ENCODE assay signal across 24 mouse cellular contexts in genomic region chr19:9957965-9958364, GRCm38 (mm10). TPM values are rescaled to one million over a fixed set of nuclear protein-coding genes. Genes with fewer than 3 reads are reported as not detected.
DNase-seq lines count a peak whose midpoint lies in the region; ATAC-seq and TF ChIP-seq lines count a peak whose summit lies in the region.
"Had no signal": no experiment of that assay in that cellular context is flagged by ENCODE, and none has a peak within 500 bp of the region (broad histone marks: within the 10 kb centered on the region; RNA-seq: fewer than 3 reads in every experiment).

No protein-coding gene starts in this region.

- H3K9ac ChIP-seq in MEL (ENCODE audit: control insufficient read depth, low read depth, low read length, poor library complexity, severe bottlenecking) = no peak overlapping the region
- H3K9ac ChIP-seq: embryonic facial prominence, embryonic 13.5 days; forebrain, embryonic 12.5 days; forebrain, embryonic 15.5 days; hindbrain, embryonic 13.5 days had no signal

- no peak for DNase-seq in layer of hippocampus, adult 2 months (ENCODE audit: low spot score in 2 of 2)
- DNase-seq in layer of hippocampus, adult 18-20 months (ENCODE audit: low spot score in 2 of 2) = no peak
- peak; percentile 42 for DNase-seq in 3T3-L1 (ENCODE audit: low read depth, low spot score)
- DNase-seq in MEL (ENCODE audit: low read depth, low spot score) = no peak
- DNase-seq: adrenal gland, adult 2 months; adrenal gland, postnatal 14 days; cerebellum, adult 11-12 months; cerebellum, adult 8-10 months; cerebellum, postnatal 10 days; cerebellum, postnatal 36 days; embryo, embryonic 11 days; gastrocnemius, postnatal 25 days; heart, postnatal 36 days had no signal

- no peak for TF ChIP-seq POLR2A in MEL (IDR thresholded peaks at IDR 0.05; ENCODE audit: control insufficient read depth in 1 of 2, insufficient read depth in 1 of 2, low read depth in 1 of 2, low read length in 2 of 2, poor library complexity in 1 of 2)

- peaks cover 0 to 38% of the 10 kb centered on the region in 2 experiments; a peak in 2 of 4 replicates for H3K36me3 ChIP-seq in MEL (ENCODE audit: control insufficient read depth in 1 of 2, insufficient read depth in 2 of 2, low read length in 2 of 2)
- no peaks in the 10 kb centered on the region for H3K36me3 ChIP-seq in macrophage (ENCODE audit: inconsistent target)
- H3K36me3 ChIP-seq: embryonic facial prominence, embryonic 10.5 days; embryonic facial prominence, embryonic 13.5 days; forebrain, embryonic 12.5 days; forebrain, embryonic 15.5 days; hindbrain, embryonic 10.5 days; hindbrain, embryonic 13.5 days had no signal

- H3K79me2 ChIP-seq in MEL (ENCODE audit: control insufficient read depth, insufficient read depth, low read length, poor library complexity) (no peaks in the 10 kb centered on the region), macrophage (ENCODE audit: inconsistent target) (peaks cover 26% of the 10 kb centered on the region; the same call in 1 of the 2 replicates)

- ATAC-seq in inflammation-experienced regulatory T-cells, adult 6 months = no peak
- ATAC-seq: forebrain, embryonic 15.5 days; hindbrain, postnatal 0 days had no signal

- no peaks in the 10 kb centered on the region for H3K27me3 ChIP-seq in MEL (ENCODE audit: control insufficient read depth in 1 of 2, insufficient read depth in 2 of 2, low read length in 2 of 2)
- H3K27me3 ChIP-seq: embryonic facial prominence, embryonic 13.5 days; forebrain, embryonic 12.5 days; forebrain, embryonic 15.5 days; hindbrain, embryonic 13.5 days had no signal

- no peaks in the 10 kb centered on the region for H3K9me3 ChIP-seq in MEL (replicated peaks; ENCODE audit: insufficient read depth, low read length)
- H3K9me3 ChIP-seq: embryonic facial prominence, embryonic 10.5 days; embryonic facial prominence, embryonic 13.5 days; forebrain, embryonic 12.5 days; forebrain, embryonic 15.5 days; hindbrain, embryonic 10.5 days; hindbrain, embryonic 13.5 days had no signal

- H3K4me3 ChIP-seq in layer of hippocampus, adult 2 months = no peak overlapping the region
- no peak overlapping the region for H3K4me3 ChIP-seq in MEL (ENCODE audit: control insufficient read depth in 1 of 2, insufficient read depth in 1 of 2, low read depth in 2 of 2, low read length in 2 of 2)
- H3K4me3 ChIP-seq in macrophage (ENCODE audit: inconsistent target) = no peak overlapping the region
- H3K4me3 ChIP-seq: embryonic facial prominence, embryonic 10.5 days; embryonic facial prominence, embryonic 13.5 days; erythroblast, embryonic 14.5 days; forebrain, embryonic 12.5 days; forebrain, embryonic 15.5 days; hindbrain, embryonic 10.5 days; hindbrain, embryonic 13.5 days had no signal

- WGBS in macrophage (ENCODE audit: missing documents) = 90% methylated on average over 5 of the region's 5 CpGs

- TF ChIP-seq EP300 in MEL (IDR thresholded peaks at IDR 0.05; ENCODE audit: low read depth in 1 of 2, low read length in 2 of 2) = no peak; a peak in 1 of 4 replicates

- peak overlapping the region; percentile 98; the same call in 1 of the 2 replicates for H3K27ac ChIP-seq in layer of hippocampus, adult 2 months
- H3K27ac ChIP-seq in MEL (ENCODE audit: control insufficient read depth, low read depth, low read length) (peak overlapping the region; percentile 24; the same call in 1 of the 2 replicates), macrophage (peak overlapping the region; percentile 100)
- H3K27ac ChIP-seq: embryonic facial prominence, embryonic 10.5 days; embryonic facial prominence, embryonic 13.5 days; forebrain, embryonic 12.5 days; forebrain, embryonic 15.5 days; hindbrain, embryonic 10.5 days; hindbrain, embryonic 13.5 days; hindbrain, postnatal 0 days had no signal

- no peak for TF ChIP-seq CTCF in layer of hippocampus, adult 2 months (conservative IDR thresholded peaks at IDR 0.05)
- no peak for TF ChIP-seq CTCF in MEL (IDR thresholded peaks at IDR 0.05 in 2 of 3, conservative IDR thresholded peaks at IDR 0.05 in 1 of 3; ENCODE audit: control insufficient read depth in 1 of 3, insufficient read depth in 1 of 3, low read depth in 2 of 3, low read length in 3 of 3, poor library complexity in 1 of 3, severe bottlenecking in 1 of 3)

- no peak for TF ChIP-seq RAD21 in MEL (IDR thresholded peaks at IDR 0.05; ENCODE audit: low read depth, low read length)

- peaks cover 34 to 39% of the 10 kb centered on the region in 2 experiments for H3K4me1 ChIP-seq in MEL (ENCODE audit: control insufficient read depth in 1 of 2, insufficient read depth in 2 of 2, low read length in 2 of 2)

TF ChIP-seq in MEL, 35 proteins besides CTCF, POLR2A, EP300 and RAD21:
- TF ChIP-seq NRF1 (IDR thresholded peaks at IDR 0.05; ENCODE audit: insufficient read depth, low read depth, low read length, poor library complexity, severe bottlenecking) (no peak), MYC (IDR thresholded peaks at IDR 0.05; ENCODE audit: low read depth, low read length) (no peak), E2F4 (IDR thresholded peaks at IDR 0.05; ENCODE audit: borderline replicate concordance, low read depth, low read length) (no peak), GABPA (IDR thresholded peaks at IDR 0.05; ENCODE audit: low read depth, low read length) (no peak), ZC3H11A (IDR thresholded peaks at IDR 0.05; ENCODE audit: low read depth, low read length) (no peak), ELF1 (IDR thresholded peaks at IDR 0.05; ENCODE audit: low read depth, low read length) (no peak)

RNA-seq across cellular contexts. Expression of gene Fth1, which starts 22.4 kb away (rescaled TPM):
- total RNA-seq in layer of hippocampus, adult 2 months (2021) = 1,000 to 10,000 TPM; 3,170 to 3,409 TPM
- 1,000 to 10,000 TPM; 3,571 to 3,745 TPM for total RNA-seq in layer of hippocampus, adult 18-20 months (2021)
- total RNA-seq in MEL (2012; rRNA removed) = 444 and 518 TPM in 2 replicates
- polyA plus RNA-seq in MEL (2012; ENCODE audit: insufficient read depth in 1 of 2, insufficient read length in 2 of 2, low read depth in 1 of 2, low replicate concordance in 2 of 2, missing spikeins in 1 of 2) = 1,000 to 10,000 TPM; 2,118 to 2,175 TPM
- total RNA-seq in macrophage (2018; cell fraction: chromatin; rRNA removed) = 1,000 to 10,000 TPM in 25 of 26 experiments, 100 to 1,000 TPM in 1; 839 to 4,643 (median 2,612) TPM
- total RNA-seq in macrophage (2018; cell fraction: cytosol; rRNA removed) = over 10,000 TPM; 27,371 to 77,320 (median 43,339) TPM
- total RNA-seq in macrophage (2018; cell fraction: nucleus; rRNA removed) = over 10,000 TPM in 4 of 26 experiments, 1,000 to 10,000 TPM in 22; 2,155 to 11,196 (median 6,502) TPM
- 25,011 to 42,260 TPM (median 38,400 TPM) in 3 replicates for polyA plus RNA-seq in macrophage (2018)
- 1,000 to 10,000 TPM; 1,678 to 2,599 (median 2,226) TPM for polyA plus RNA-seq in inflammation-experienced regulatory T-cells, adult 6 months (2017; shearing (Covaris generic))

RNA-seq across cellular contexts. Expression of gene Best1, which starts 43.5 kb away (rescaled TPM):
- total RNA-seq in layer of hippocampus, adult 2 months (2021) = 1 to 10 TPM; 1.2 to 1.5 TPM
- 1 to 10 TPM; 1.2 to 1.7 TPM for total RNA-seq in layer of hippocampus, adult 18-20 months (2021)
- not detected in 2 replicates for total RNA-seq in MEL (2012; rRNA removed)
- polyA plus RNA-seq in MEL (2012; ENCODE audit: insufficient read depth in 1 of 2, insufficient read length in 2 of 2, low read depth in 1 of 2, low replicate concordance in 2 of 2, missing spikeins in 1 of 2) (under 1 TPM in 1 of 2 experiments, not detected in 1; 0.08 TPM), macrophage (2018) (0.11 to 1.8 TPM (median 0.22 TPM) in 3 replicates)
- total RNA-seq in macrophage (2018; cell fraction: chromatin; rRNA removed) = 1 to 10 TPM in 8 of 26 experiments, under 1 TPM in 17, not detected in 1; 0.25 to 4.7 (median 0.74) TPM
- 1 to 10 TPM in 9 of 26 experiments, under 1 TPM in 17; 0.35 to 1.7 (median 0.84) TPM for total RNA-seq in macrophage (2018; cell fraction: cytosol; rRNA removed)
- total RNA-seq in macrophage (2018; cell fraction: nucleus; rRNA removed) = 1 to 10 TPM in 13 of 26 experiments, under 1 TPM in 12, not detected in 1; 0.34 to 3.0 (median 1.1) TPM
- polyA plus RNA-seq in inflammation-experienced regulatory T-cells, adult 6 months (2017; shearing (Covaris generic)) = under 1 TPM in 1 of 3 experiments, not detected in 2; 0.21 TPM
- total RNA-seq: granulocyte monocyte progenitor cell, adult 5-6 weeks had no signal
- polyA plus RNA-seq: erythroblast, embryonic 14.5 days had no signal

RNA-seq across cellular contexts. Expression of gene Rab3il1, which starts 43.5 kb away (rescaled TPM):
- 10 to 100 TPM in 1 of 2 experiments, 1 to 10 TPM in 1; 9.7 to 10.4 TPM for total RNA-seq in layer of hippocampus, adult 2 months (2021)
- 10 to 100 TPM in 1 of 2 experiments, 1 to 10 TPM in 1; 9.3 to 10.1 TPM for total RNA-seq in layer of hippocampus, adult 18-20 months (2021)
- 0.52 and 1.0 TPM in 2 replicates for total RNA-seq in MEL (2012; rRNA removed)
- polyA plus RNA-seq in MEL (2012; ENCODE audit: insufficient read depth in 1 of 2, insufficient read length in 2 of 2, low read depth in 1 of 2, low replicate concordance in 2 of 2, missing spikeins in 1 of 2) = 1 to 10 TPM in 1 of 2 experiments, not detected in 1; 1.4 TPM
- 100 to 1,000 TPM in 11 of 26 experiments, 10 to 100 TPM in 14, 1 to 10 TPM in 1; 8.2 to 225 (median 73.2) TPM for total RNA-seq in macrophage (2018; cell fraction: chromatin; rRNA removed)
- total RNA-seq in macrophage (2018; cell fraction: cytosol; rRNA removed) = 100 to 1,000 TPM in 17 of 26 experiments, 10 to 100 TPM in 9; 35.4 to 153 (median 124) TPM
- total RNA-seq in macrophage (2018; cell fraction: nucleus; rRNA removed) = 100 to 1,000 TPM in 10 of 26 experiments, 10 to 100 TPM in 16; 23.9 to 194 (median 77.8) TPM
- 97.7 to 161 TPM (median 125 TPM) in 3 replicates for polyA plus RNA-seq in macrophage (2018)
- not detected for polyA plus RNA-seq in inflammation-experienced regulatory T-cells, adult 6 months (2017; shearing (Covaris generic))

RNA-seq across cellular contexts. Expression of gene Incenp, which starts 58.6 kb away (rescaled TPM):
- 10 to 100 TPM; 13.9 to 14.0 TPM for total RNA-seq in layer of hippocampus, adult 2 months (2021)
- total RNA-seq in layer of hippocampus, adult 18-20 months (2021) = 10 to 100 TPM; 11.2 to 12.7 TPM
- total RNA-seq in MEL (2012; rRNA removed) = 91.0 and 103 TPM in 2 replicates
- polyA plus RNA-seq in MEL (2012; ENCODE audit: insufficient read depth in 1 of 2, insufficient read length in 2 of 2, low read depth in 1 of 2, low replicate concordance in 2 of 2, missing spikeins in 1 of 2) (100 to 1,000 TPM in 1 of 2 experiments, not detected in 1; 216 TPM), macrophage (2018) (37.8 to 67.1 TPM (median 51.1 TPM) in 3 replicates)
- total RNA-seq in macrophage (2018; cell fraction: chromatin; rRNA removed) = 100 to 1,000 TPM in 13 of 26 experiments, 10 to 100 TPM in 13; 11.0 to 260 (median 108) TPM
- 10 to 100 TPM; 14.9 to 49.5 (median 37.8) TPM for total RNA-seq in macrophage (2018; cell fraction: cytosol; rRNA removed)
- 100 to 1,000 TPM in 2 of 26 experiments, 10 to 100 TPM in 24; 19.3 to 115 (median 57.5) TPM for total RNA-seq in macrophage (2018; cell fraction: nucleus; rRNA removed)
- polyA plus RNA-seq in inflammation-experienced regulatory T-cells, adult 6 months (2017; shearing (Covaris generic)) = 10 to 100 TPM; 11.4 to 57.7 (median 18.4) TPM

Comparison
In these comparisons a context has a peak if more than half of its experiments do, and no peak if none do; other contexts are left out.
1. H3K27ac ChIP-seq: peak in every context shown above with its lines; median percentile 100 in macrophage; 98 in layer of hippocampus, adult 2 months; 24 in MEL.